Mouse (Mus musculus) myocyte (in vitro differentiated cells): ENCODE data around the gene Mon2.

ENCODE experiments used
- E2F4 ChIP-seq: IDR thresholded peaks from one replicate; pipeline ENCODE4 v1.6.1; 2011; ENCODE audit warnings: mild to moderate bottlenecking, control low read depth, moderate library complexity; ENCODE audit not compliant: insufficient read depth
- POLR2A ChIP-seq: IDR thresholded peaks from one replicate; pipeline ENCODE4 v1.6.1; 2011; ENCODE audit warnings: low read depth, mild to moderate bottlenecking, control low read depth, moderate library complexity; ENCODE audit not compliant: insufficient read length
- TCF12 ChIP-seq: IDR thresholded peaks from one replicate; pipeline ENCODE4 v1.6.1; 2011; ENCODE audit warnings: mild to moderate bottlenecking, control low read depth; ENCODE audit not compliant: poor library complexity, insufficient read depth, severe bottlenecking
- TCF3 ChIP-seq: IDR thresholded peaks from one replicate; pipeline ENCODE4 v1.6.1; 2011; ENCODE audit warnings: low read depth, control low read depth; ENCODE audit not compliant: insufficient read length

DNA sequence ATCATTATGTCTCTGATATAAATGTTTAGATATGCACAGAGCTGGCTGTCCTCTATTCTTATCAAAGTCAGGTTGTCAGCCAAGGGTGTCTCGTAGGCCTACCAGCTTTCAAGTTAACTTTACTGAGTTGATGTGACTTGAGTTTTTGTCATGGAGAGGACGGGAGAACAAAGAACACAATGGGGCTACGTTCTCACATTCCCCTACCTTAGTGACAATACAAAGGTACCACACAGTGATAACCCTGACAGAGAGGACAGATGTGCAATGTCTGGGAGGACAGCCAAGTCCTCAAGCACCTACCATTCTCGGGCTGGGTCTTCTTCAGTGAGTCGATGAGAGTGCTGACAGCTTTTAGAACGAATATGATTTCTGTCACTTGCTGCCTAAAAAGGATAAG lies 76.9 kb downstream of the Mon2 start:
- TF ChIP-seq POLR2A (no peak), TCF3 (no peak), TCF12 (no peak), E2F4 (no peak)
